Mouse (Mus musculus) limb, embryonic 11.5 days (tissue): ENCODE results near the gene Hoxc4. TPM values are rescaled to one million over a fixed set of nuclear protein-coding genes. Genes with fewer than 3 reads are reported as not detected.
A peak's percentile ranks its signal among the peaks of the same experiment; 100 is the strongest.

Experiments
- ATAC-seq: fragments of 200-750 bp; cut with Nextera tagmentation; 2 replicates; pipeline ENCODE4 v1.8.0; 2017; ENCODE audit warnings: low read depth; ENCODE audit not compliant: insufficient number of reproducible peaks, low FRiP score, low TSS enrichment
- DNase-seq: peaks from one replicate; pipeline ENCODE4 v3.0.0-alpha.2; 2015; ENCODE audit warnings: low spot score
- H3K27ac ChIP-seq: fragments of 300-500 bp; sonication (generic); replicated peaks from 2 replicates; pipeline ENCODE4 v1.5.1; 2014; ENCODE audit warnings: low read depth, mild to moderate bottlenecking, low read length
- H3K27me3 ChIP-seq: fragments of 300-500 bp; sonication (generic); 2 replicates; pipeline ENCODE4 v1.6.1; 2014; ENCODE audit warnings: mild to moderate bottlenecking, low read length, mixed read lengths; ENCODE audit not compliant: control insufficient read depth, insufficient read depth
- H3K36me3 ChIP-seq: fragments of 300-500 bp; sonication (generic); 2 replicates; pipeline ENCODE4 v1.6.1; 2014; ENCODE audit warnings: mild to moderate bottlenecking, low read length, moderate library complexity, mixed read lengths; ENCODE audit not compliant: control insufficient read depth, insufficient read depth
- H3K4me1 ChIP-seq: fragments of 300-500 bp; sonication (generic); 2 replicates; pipeline ENCODE4 v1.6.1; 2014; ENCODE audit warnings: low read length, mixed read lengths; ENCODE audit not compliant: control insufficient read depth, insufficient read depth
- H3K4me2 ChIP-seq: fragments of 300-500 bp; sonication (generic); 2 replicates; pipeline ENCODE4 v1.6.1; 2014; ENCODE audit warnings: low read depth, mild to moderate bottlenecking, moderate library complexity; ENCODE audit not compliant: severe bottlenecking
- H3K4me3 ChIP-seq: fragments of 300-500 bp; sonication (generic); 2 replicates; pipeline ENCODE4 v1.5.1; 2014; ENCODE audit warnings: low read depth, low read length
- H3K9ac ChIP-seq: fragments of 300-500 bp; sonication (generic); 2 replicates; pipeline ENCODE4 v1.6.1; 2014; ENCODE audit warnings: mild to moderate bottlenecking, low read length
- H3K9me3 ChIP-seq: fragments of 300-500 bp; sonication (generic); 2 replicates; pipeline ENCODE4 v1.6.1; 2016; ENCODE audit warnings: low read length; ENCODE audit not compliant: control insufficient read depth
- WGBS: fragments of 180-500 bp; shearing (Covaris S2); extraction: QIAGEN DNeasy Blood & Tissue Kit; methylation state at CpG from one replicate; pipeline ENCODE4 v1.1.7; 2014; 5-methylcytosine and 5-hydroxymethylcytosine counted together
- polyA plus RNA-seq: library from polyadenylated mRNA; unstranded; fragments of >200 nt; fragmentation: Nextera tagmentation; extraction: Ambion mirVana; gene quantifications from 2 replicates; pipeline ENCODE4 v1.2.1, GENCODE M21; 2014

Hoxc4 gene
- polyA plus RNA-seq, 1 experiment from 2014 or later: 5.1 TPM

- DNase-seq (no peak), ATAC-seq (no peak)
- H3K9ac ChIP-seq: no peak overlapping the region
- peaks cover 53% of the 10 kb centered on the region for H3K27me3 ChIP-seq
- H3K4me1 ChIP-seq: peaks cover 16% of the 10 kb centered on the region
- no peak overlapping the region for H3K4me2 ChIP-seq
- H3K4me3 ChIP-seq: no peak overlapping the region
- H3K9me3 ChIP-seq: no peaks in the 10 kb centered on the region
- no peak overlapping the region for H3K27ac ChIP-seq
- WGBS: 0% methylated on average over 1 of the region's 1 CpGs
- no peaks in the 10 kb centered on the region for H3K36me3 ChIP-seq
These were observed 23.5 kb downstream of the Hoxc4 start for GRCm38 (mm10) chr15:103042209-103042608.

GRCm38 (mm10) chr15:103051670-103052069, 32.9 kb downstream of the Hoxc4 start:
- no peak overlapping the region for H3K9ac ChIP-seq
- DNase-seq (no peak), ATAC-seq (no peak)
- H3K9me3 ChIP-seq: no peaks in the 10 kb centered on the region
- H3K36me3 ChIP-seq: no peaks in the 10 kb centered on the region
- H3K4me3 ChIP-seq: no peak overlapping the region
- H3K27me3 ChIP-seq: peaks cover 20% of the 10 kb centered on the region
- H3K4me1 ChIP-seq: peaks cover 7% of the 10 kb centered on the region
- H3K4me2 ChIP-seq: no peak overlapping the region
- no peak overlapping the region for H3K27ac ChIP-seq
- 36% methylated on average over 2 of the region's 2 CpGs for WGBS

- Histone ChIP-seq H3K9ac (no peak overlapping the region), H3K9me3 (no peaks in the 10 kb centered on the region), H3K27ac (no peak overlapping the region), H3K27me3 (peaks cover 27% of the 10 kb centered on the region), H3K4me3 (no peak overlapping the region), H3K4me1 (peaks cover 7% of the 10 kb centered on the region), H3K36me3 (no peaks in the 10 kb centered on the region), H3K4me2 (no peak overlapping the region)
- ATAC-seq (no peak), DNase-seq (no peak)
These were observed 34.5 kb downstream of the Hoxc4 start for GRCm38 (mm10) chr15:103053210-103053609.

- Histone ChIP-seq H3K9me3 (no peaks in the 10 kb centered on the region), H3K36me3 (no peaks in the 10 kb centered on the region), H3K27me3 (peaks cover 35% of the 10 kb centered on the region), H3K27ac (no peak overlapping the region), H3K4me3 (no peak overlapping the region), H3K9ac (no peak overlapping the region), H3K4me1 (peaks cover 28% of the 10 kb centered on the region), H3K4me2 (no peak overlapping the region)
- DNase-seq (no peak), ATAC-seq (no peak)
- WGBS: 41% methylated on average over 2 of the region's 2 CpGs
These were observed 37.7 kb downstream of the Hoxc4 start for GRCm38 (mm10) chr15:103056396-103056795.

GRCm38 (mm10) chr15:103058715-103059114, 40.0 kb downstream of the Hoxc4 start:
- no peak overlapping the region for H3K27ac ChIP-seq
- 2% methylated on average over 12 of the region's 12 CpGs for WGBS
- no peak overlapping the region; the same call in 1 of the 2 replicates for H3K4me3 ChIP-seq
- H3K4me2 ChIP-seq: peak overlapping the region; percentile 8; the same call in 1 of the 2 replicates
- no peaks in the 10 kb centered on the region for H3K36me3 ChIP-seq
- DNase-seq (peak; percentile 63), ATAC-seq (no peak)
- H3K9ac ChIP-seq: peak overlapping the region; percentile 32
- peaks cover 47% of the 10 kb centered on the region for H3K27me3 ChIP-seq
- peaks cover 25% of the 10 kb centered on the region for H3K4me1 ChIP-seq
- no peaks in the 10 kb centered on the region for H3K9me3 ChIP-seq

GRCm38 (mm10) chr15:103059393-103059992, 40.8 kb downstream of the Hoxc4 start:
- H3K27ac ChIP-seq: no peak overlapping the region
- ATAC-seq: no peak
- no peak overlapping the region for H3K4me3 ChIP-seq
- peak; percentile 53 for DNase-seq
- peaks cover 49% of the 10 kb centered on the region for H3K27me3 ChIP-seq
- peak overlapping the region; percentile 8; the same call in 1 of the 2 replicates for H3K4me2 ChIP-seq
- no peak overlapping the region for H3K9ac ChIP-seq
- WGBS: 1% methylated on average over 21 of the region's 21 CpGs
- H3K9me3 ChIP-seq: no peaks in the 10 kb centered on the region
- peaks cover 25% of the 10 kb centered on the region for H3K4me1 ChIP-seq
- H3K36me3 ChIP-seq: no peaks in the 10 kb centered on the region

- Histone ChIP-seq H3K36me3 (no peaks in the 10 kb centered on the region), H3K9me3 (no peaks in the 10 kb centered on the region), H3K9ac (no peak overlapping the region), H3K4me3 (no peak overlapping the region), H3K27me3 (peaks cover 47% of the 10 kb centered on the region), H3K4me2 (peak overlapping the region; percentile 40), H3K4me1 (peaks cover 25% of the 10 kb centered on the region), H3K27ac (no peak overlapping the region; the same call in 1 of the 2 replicates)
- DNase-seq: no peak
- WGBS: 3% methylated on average over 11 of the region's 11 CpGs
- 0 out of 2 replicates have a peak, but pooled peaks have one; percentile 19 for ATAC-seq
These were observed 41.2 kb downstream of the Hoxc4 start for GRCm38 (mm10) chr15:103060021-103060340.

GRCm38 (mm10) chr15:103060341-103061130, 41.8 kb downstream of the Hoxc4 start:
- WGBS: under 1% methylated on average over 36 of the region's 36 CpGs
- Histone ChIP-seq H3K4me1 (peaks cover 25% of the 10 kb centered on the region), H3K36me3 (no peaks in the 10 kb centered on the region), H3K4me3 (peak overlapping the region; percentile 14), H3K27me3 (peaks cover 45% of the 10 kb centered on the region), H3K27ac (peak overlapping the region; percentile 38; the same call in 1 of the 2 replicates), H3K9me3 (no peaks in the 10 kb centered on the region), H3K4me2 (peak overlapping the region; percentile 40), H3K9ac (peak overlapping the region; percentile 34; the same call in 1 of the 2 replicates)
- ATAC-seq (peak; percentile 55; the same call in 1 of the 2 replicates), DNase-seq (peak; percentile 73)
